Mouse (Mus musculus) neural tube, embryonic 11.5 days (tissue): Measurements from ENCODE around the gene Pde4d. TPM values are rescaled to one million over a fixed set of nuclear protein-coding genes. Genes with fewer than 3 reads are reported as not detected.

Experiments
- ATAC-seq: fragments of 200-750 bp; cut with Nextera tagmentation; 2 replicates; pipeline ENCODE4 v1.8.0; 2017; ENCODE audit warnings: moderate number of reproducible peaks, mild to moderate bottlenecking, moderate TSS enrichment, moderate library complexity; ENCODE audit not compliant: insufficient read depth, low FRiP score, low TSS enrichment
- DNase-seq: peaks from one replicate; pipeline ENCODE4 v3.0.0-alpha.2; 2015; ENCODE audit warnings: low spot score
- H3K27ac ChIP-seq: fragments of 300-500 bp; sonication (generic); 2 replicates; pipeline ENCODE4 v1.5.1; 2014; ENCODE audit warnings: low read depth, mild to moderate bottlenecking, low read length
- H3K27me3 ChIP-seq: fragments of 300-500 bp; sonication (generic); 2 replicates; pipeline ENCODE4 v1.6.1; 2014; ENCODE audit warnings: mild to moderate bottlenecking, low read length, mixed read lengths; ENCODE audit not compliant: control insufficient read depth, insufficient read depth
- H3K36me3 ChIP-seq: fragments of 300-500 bp; sonication (generic); 2 replicates; pipeline ENCODE4 v1.6.1; 2014; ENCODE audit warnings: mild to moderate bottlenecking, low read length, moderate library complexity, mixed read lengths; ENCODE audit not compliant: control insufficient read depth, insufficient read depth
- H3K4me1 ChIP-seq: fragments of 300-500 bp; sonication (generic); 2 replicates; pipeline ENCODE4 v1.6.1; 2014; ENCODE audit warnings: low read length, mixed read lengths; ENCODE audit not compliant: control insufficient read depth, insufficient read depth
- H3K4me2 ChIP-seq: fragments of 300-500 bp; sonication (generic); 2 replicates; pipeline ENCODE4 v1.6.1; 2014; ENCODE audit warnings: low read depth, mild to moderate bottlenecking, moderate library complexity
- H3K4me3 ChIP-seq: fragments of 300-500 bp; sonication (generic); 2 replicates; pipeline ENCODE4 v1.5.1; 2014; ENCODE audit warnings: low read depth, low read length
- H3K9ac ChIP-seq: fragments of 300-500 bp; sonication (generic); 2 replicates; pipeline ENCODE4 v1.6.1; 2014; ENCODE audit warnings: mild to moderate bottlenecking, low read length
- H3K9me3 ChIP-seq: fragments of 300-500 bp; sonication (generic); 2 replicates; pipeline ENCODE4 v1.6.1; 2016; ENCODE audit warnings: low read length; ENCODE audit not compliant: control insufficient read depth
- WGBS: fragments of 180-500 bp; shearing (Covaris S2); extraction: QIAGEN DNeasy Blood & Tissue Kit; methylation state at CpG from one replicate; pipeline ENCODE4 v1.1.7; 2014; 5-methylcytosine and 5-hydroxymethylcytosine counted together
- polyA plus RNA-seq: library from polyadenylated mRNA; unstranded; fragments of >200 nt; fragmentation: Nextera tagmentation; extraction: Ambion mirVana; gene quantifications from 2 replicates; pipeline ENCODE4 v1.2.1, GENCODE M21; 2014

Gene Pde4d
- polyA plus RNA-seq, 1 experiment from 2014 or later = 11.1 TPM

- 65% methylated on average over 10 of the region's 10 CpGs for WGBS
- Histone ChIP-seq H3K9me3 (no peaks in the 10 kb centered on the region), H3K27ac (no peak overlapping the region), H3K36me3 (no peaks in the 10 kb centered on the region), H3K4me3 (no peak overlapping the region), H3K4me2 (no peak overlapping the region), H3K4me1 (peaks cover 11% of the 10 kb centered on the region), H3K27me3 (no peaks in the 10 kb centered on the region), H3K9ac (no peak overlapping the region)
- no peak for ATAC-seq
- DNase-seq = no peak
Measured at GRCm38 (mm10) chr13:109635901-109636520, 1186.3 kb downstream of the Pde4d start.

DNA sequence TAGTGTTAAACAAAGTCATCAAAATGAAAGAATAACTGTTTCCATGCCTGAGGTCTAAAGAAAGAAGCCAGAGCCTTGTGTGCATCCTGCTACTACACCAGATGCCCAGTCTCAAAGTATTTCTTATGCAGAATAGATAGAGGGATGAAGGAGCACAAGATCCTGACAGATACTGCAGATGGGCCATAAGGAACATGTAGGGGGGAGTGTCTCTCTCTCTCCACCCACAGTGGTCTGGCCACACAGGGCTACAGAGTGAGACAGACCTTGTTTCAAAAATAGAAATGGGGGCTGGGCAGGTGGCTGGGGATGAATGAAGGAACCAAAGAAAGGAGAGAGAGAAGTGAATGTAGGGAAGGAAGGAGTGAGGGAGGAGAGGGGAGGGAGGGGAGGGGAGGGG is 1188.5 kb downstream of the Pde4d start:
- Histone ChIP-seq H3K9me3 (no peaks in the 10 kb centered on the region), H3K4me1 (no peaks in the 10 kb centered on the region), H3K27me3 (no peaks in the 10 kb centered on the region), H3K36me3 (no peaks in the 10 kb centered on the region), H3K9ac (no peak overlapping the region), H3K4me3 (no peak overlapping the region), H3K4me2 (no peak overlapping the region), H3K27ac (no peak overlapping the region)
- no peak for ATAC-seq
- DNase-seq = no peak

GRCm38 (mm10) chr13:109639286-109639685 is 1189.5 kb downstream of the Pde4d start:
- 72% methylated on average over 6 of the region's 6 CpGs for WGBS
- H3K27me3 ChIP-seq = no peaks in the 10 kb centered on the region
- no peaks in the 10 kb centered on the region for H3K9me3 ChIP-seq
- DNase-seq (no peak), ATAC-seq (no peak)
- no peak overlapping the region for H3K9ac ChIP-seq
- H3K4me3 ChIP-seq = no peak overlapping the region
- H3K27ac ChIP-seq = no peak overlapping the region
- no peaks in the 10 kb centered on the region for H3K4me1 ChIP-seq
- no peak overlapping the region for H3K4me2 ChIP-seq
- H3K36me3 ChIP-seq = no peaks in the 10 kb centered on the region

DNA sequence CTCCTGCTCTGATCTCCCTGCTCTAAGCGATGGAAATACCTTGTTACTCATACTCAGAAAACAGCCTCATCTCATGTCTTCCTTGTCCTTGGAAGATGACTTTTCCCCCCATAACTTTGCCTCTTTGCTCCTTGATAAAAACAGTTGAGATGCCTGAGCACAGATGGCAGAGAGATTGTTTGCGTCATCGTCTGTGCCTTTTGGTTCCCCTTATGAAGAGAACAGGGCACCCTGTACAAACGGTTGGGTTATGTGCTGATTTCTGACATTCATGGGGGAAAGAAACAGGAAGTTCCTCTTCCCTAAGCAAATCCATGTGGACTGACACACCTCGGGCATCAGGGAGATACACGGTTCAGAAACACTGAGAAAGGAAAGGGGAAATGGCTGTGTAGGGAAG is 1191.8 kb downstream of the Pde4d start:
- H3K27me3 ChIP-seq = no peaks in the 10 kb centered on the region
- H3K4me2 ChIP-seq = no peak overlapping the region
- H3K36me3 ChIP-seq = no peaks in the 10 kb centered on the region
- no peak overlapping the region for H3K4me3 ChIP-seq
- H3K27ac ChIP-seq = no peak overlapping the region
- no peak for DNase-seq
- H3K9ac ChIP-seq = no peak overlapping the region
- no peak for ATAC-seq
- no peaks in the 10 kb centered on the region for H3K4me1 ChIP-seq
- WGBS = 87% methylated on average over 6 of the region's 6 CpGs
- H3K9me3 ChIP-seq = no peaks in the 10 kb centered on the region

DNA sequence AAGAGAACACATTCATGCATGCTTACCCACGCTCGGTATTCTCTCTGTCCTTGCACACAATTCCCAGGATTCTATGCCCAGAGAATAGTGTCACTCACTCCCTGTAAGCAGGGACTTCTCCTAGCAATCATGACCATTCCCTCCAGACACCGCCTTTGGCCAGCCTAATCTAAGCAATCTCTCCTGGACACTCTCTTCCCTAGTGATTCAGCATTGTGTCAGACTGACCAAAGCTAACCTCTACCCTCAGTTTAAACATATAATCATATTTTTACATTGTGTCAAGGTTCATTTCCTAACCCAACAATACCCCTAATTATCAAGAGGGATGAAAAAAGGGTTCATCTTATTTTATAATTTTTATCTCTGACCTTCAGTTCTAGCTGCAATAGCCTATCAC is 1193.7 kb downstream of the Pde4d start:
- Histone ChIP-seq H3K27me3 (no peaks in the 10 kb centered on the region), H3K27ac (no peak overlapping the region), H3K36me3 (no peaks in the 10 kb centered on the region), H3K9me3 (no peaks in the 10 kb centered on the region), H3K9ac (no peak overlapping the region), H3K4me1 (no peaks in the 10 kb centered on the region), H3K4me2 (no peak overlapping the region), H3K4me3 (no peak overlapping the region)
- ATAC-seq (no peak), DNase-seq (no peak)
- WGBS = 76% methylated on average over 3 of the region's 3 CpGs

DNA sequence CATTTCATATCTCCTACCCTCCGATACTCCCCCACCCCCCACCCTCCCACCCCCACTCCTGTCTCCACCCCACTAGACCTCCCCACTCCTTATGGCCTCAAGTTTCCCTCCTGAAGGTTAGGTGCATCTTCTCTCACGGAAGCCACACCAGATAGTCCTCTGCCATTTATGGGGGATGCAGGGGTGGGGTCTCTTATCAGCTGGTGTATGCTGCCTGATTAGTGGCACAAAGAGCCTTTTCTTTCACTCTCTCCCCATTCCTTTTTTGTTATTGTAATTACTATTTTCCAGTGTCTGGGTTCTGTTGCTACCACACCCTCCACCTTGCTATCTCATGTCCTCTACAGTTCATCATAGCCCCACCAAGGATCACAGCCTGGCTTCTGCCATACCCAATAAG is 1194.3 kb downstream of the Pde4d start:
- no peaks in the 10 kb centered on the region for H3K36me3 ChIP-seq
- H3K4me3 ChIP-seq = no peak overlapping the region
- no peak overlapping the region for H3K4me2 ChIP-seq
- no peak overlapping the region for H3K27ac ChIP-seq
- no peaks in the 10 kb centered on the region for H3K27me3 ChIP-seq
- no peaks in the 10 kb centered on the region for H3K9me3 ChIP-seq
- ATAC-seq = no peak
- H3K4me1 ChIP-seq = no peaks in the 10 kb centered on the region
- no peak for DNase-seq
- WGBS = 85% methylated on average over 2 of the region's 2 CpGs
- H3K9ac ChIP-seq = no peak overlapping the region

- no peaks in the 10 kb centered on the region for H3K36me3 ChIP-seq
- H3K4me3 ChIP-seq = no peak overlapping the region
- H3K4me1 ChIP-seq = no peaks in the 10 kb centered on the region
- WGBS = 59% methylated on average over 10 of the region's 10 CpGs
- no peaks in the 10 kb centered on the region for H3K27me3 ChIP-seq
- ATAC-seq = no peak
- no peak overlapping the region for H3K27ac ChIP-seq
- H3K4me2 ChIP-seq = no peak overlapping the region
- H3K9ac ChIP-seq = no peak overlapping the region
- H3K9me3 ChIP-seq = no peaks in the 10 kb centered on the region
- DNase-seq = no peak
Measured at GRCm38 (mm10) chr13:109645284-109645909, 1195.6 kb downstream of the Pde4d start.

DNA sequence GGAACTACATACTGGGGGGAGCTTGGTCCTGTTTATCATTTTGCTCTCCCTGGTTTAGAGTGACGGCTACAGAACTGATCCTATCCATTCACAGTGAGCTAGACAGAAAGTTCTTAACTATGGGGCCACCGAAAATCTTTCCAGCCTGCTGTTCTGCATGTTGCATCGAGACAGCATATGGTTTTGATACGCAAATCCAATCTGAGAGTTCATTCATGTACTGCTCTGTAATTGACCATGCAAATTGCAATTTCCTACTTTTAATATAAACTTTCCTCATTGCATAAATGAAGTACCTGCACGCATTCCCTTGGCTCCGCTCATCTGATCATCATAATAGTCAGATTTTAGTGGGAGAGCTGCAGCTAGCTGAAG is 1196.1 kb downstream of the Pde4d start:
- DNase-seq = no peak
- Histone ChIP-seq H3K9me3 (no peaks in the 10 kb centered on the region), H3K27me3 (no peaks in the 10 kb centered on the region), H3K4me2 (no peak overlapping the region), H3K27ac (no peak overlapping the region), H3K36me3 (no peaks in the 10 kb centered on the region), H3K4me1 (no peaks in the 10 kb centered on the region), H3K9ac (no peak overlapping the region), H3K4me3 (no peak overlapping the region)
- no peak for ATAC-seq
- WGBS = 67% methylated on average over 6 of the region's 6 CpGs

DNA sequence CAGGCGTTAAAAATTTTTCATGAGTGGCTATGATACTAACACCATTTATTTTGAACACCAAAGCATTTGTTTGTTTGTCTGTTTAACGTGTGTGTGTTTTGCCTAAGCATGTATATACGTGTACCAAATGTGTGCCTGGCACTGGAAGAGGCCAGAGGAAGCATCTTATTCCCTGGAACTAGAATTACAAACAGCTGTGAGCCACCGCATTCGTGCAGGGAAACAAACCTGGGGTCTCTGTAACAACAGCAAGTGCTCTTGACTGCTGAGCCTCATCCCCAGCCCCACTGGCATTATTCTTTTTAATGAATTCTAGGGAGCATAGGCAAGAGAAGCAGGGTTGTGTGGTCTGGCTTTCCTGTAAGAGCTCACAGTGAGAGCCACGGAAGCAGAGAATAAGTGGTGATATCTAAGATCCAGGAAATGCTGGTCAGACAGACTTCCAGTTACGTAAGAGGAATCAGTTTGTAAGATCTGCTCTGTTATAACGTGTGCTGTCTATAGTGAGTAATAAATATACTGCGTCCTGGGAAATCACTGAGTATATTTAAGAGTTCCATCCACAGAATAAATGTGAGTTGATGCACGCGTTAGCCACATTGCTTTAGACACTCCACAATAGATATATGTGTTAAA is 1197.0 kb downstream of the Pde4d start:
- Histone ChIP-seq H3K9ac (no peak overlapping the region), H3K27me3 (no peaks in the 10 kb centered on the region), H3K27ac (no peak overlapping the region), H3K4me2 (no peak overlapping the region), H3K4me1 (no peaks in the 10 kb centered on the region), H3K9me3 (no peaks in the 10 kb centered on the region), H3K36me3 (no peaks in the 10 kb centered on the region), H3K4me3 (no peak overlapping the region)
- 75% methylated on average over 11 of the region's 11 CpGs for WGBS
- DNase-seq (no peak), ATAC-seq (no peak)
